Mouse (Mus musculus): ENCODE data around the gene Klhl20. TPM values are rescaled to one million over a fixed set of nuclear protein-coding genes. Genes with fewer than 3 reads are reported as not detected.

Gene Klhl20
- total RNA-seq, 2 experiments from 2014 or later = 7.5 to 7.8 TPM

DNA sequence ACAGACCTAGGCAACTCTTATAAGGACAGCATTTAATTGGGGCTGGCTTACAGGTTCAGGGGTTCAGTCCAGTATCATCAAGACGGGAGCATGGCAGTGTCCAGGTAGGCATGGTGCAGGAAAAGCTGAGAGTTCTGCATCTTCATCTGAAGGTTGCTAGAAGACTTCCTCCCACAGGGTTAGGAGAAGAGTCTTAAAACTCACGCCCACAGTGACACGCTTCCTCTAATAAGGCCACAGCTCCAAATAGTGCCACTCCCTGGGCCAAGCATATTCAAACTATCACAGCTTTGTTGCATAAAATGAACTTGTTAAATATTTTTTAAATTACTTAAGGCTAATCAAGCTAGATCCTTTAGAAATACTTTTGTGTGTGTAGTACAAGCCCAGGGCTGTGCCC lies 54.1 kb downstream of the Klhl20 start:
- no peak for DNase-seq
- intact Hi-C loops (cut with DNase I) = no loop called here

DNA sequence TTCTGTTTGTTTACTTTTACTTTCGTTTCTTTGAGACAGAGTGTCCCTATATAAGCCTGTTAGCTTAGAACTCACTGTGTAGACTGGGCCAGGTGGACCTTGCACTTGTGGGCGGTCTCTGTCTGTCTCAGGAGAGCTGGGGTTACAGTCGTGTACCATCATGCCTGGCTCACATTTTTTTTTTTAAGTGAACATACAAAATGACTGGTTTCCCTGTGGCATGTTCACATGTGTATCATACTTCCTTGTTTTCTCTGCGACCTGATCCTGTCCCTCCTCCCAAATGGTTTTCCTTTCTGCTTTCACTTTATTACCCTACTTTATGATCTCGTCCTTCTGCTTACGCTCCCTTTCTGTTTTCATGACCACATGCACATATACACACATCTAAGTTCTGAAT lies 55.1 kb downstream of the Klhl20 start:
- intact Hi-C loops (cut with DNase I) = no loop called here
- no peak for DNase-seq

DNA sequence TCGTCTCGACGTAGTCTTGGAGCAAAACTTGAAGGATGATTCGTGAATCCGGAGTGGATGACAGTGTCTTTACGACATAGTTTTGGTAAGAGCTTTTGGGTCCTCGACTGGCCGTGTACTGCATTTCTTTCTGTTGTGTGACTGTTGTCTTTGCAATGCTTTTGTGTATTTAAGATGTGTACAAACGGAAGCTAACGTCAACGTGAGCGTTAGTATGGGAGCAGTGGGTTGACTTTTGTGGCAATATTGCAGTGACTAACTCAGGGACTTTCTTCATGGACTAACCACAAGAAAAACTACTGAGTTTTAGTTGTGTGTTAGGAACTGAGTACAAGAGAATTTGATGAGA lies 60.1 kb downstream of the Klhl20 start:
- intact Hi-C loops (cut with DNase I) = no loop called here

DNA sequence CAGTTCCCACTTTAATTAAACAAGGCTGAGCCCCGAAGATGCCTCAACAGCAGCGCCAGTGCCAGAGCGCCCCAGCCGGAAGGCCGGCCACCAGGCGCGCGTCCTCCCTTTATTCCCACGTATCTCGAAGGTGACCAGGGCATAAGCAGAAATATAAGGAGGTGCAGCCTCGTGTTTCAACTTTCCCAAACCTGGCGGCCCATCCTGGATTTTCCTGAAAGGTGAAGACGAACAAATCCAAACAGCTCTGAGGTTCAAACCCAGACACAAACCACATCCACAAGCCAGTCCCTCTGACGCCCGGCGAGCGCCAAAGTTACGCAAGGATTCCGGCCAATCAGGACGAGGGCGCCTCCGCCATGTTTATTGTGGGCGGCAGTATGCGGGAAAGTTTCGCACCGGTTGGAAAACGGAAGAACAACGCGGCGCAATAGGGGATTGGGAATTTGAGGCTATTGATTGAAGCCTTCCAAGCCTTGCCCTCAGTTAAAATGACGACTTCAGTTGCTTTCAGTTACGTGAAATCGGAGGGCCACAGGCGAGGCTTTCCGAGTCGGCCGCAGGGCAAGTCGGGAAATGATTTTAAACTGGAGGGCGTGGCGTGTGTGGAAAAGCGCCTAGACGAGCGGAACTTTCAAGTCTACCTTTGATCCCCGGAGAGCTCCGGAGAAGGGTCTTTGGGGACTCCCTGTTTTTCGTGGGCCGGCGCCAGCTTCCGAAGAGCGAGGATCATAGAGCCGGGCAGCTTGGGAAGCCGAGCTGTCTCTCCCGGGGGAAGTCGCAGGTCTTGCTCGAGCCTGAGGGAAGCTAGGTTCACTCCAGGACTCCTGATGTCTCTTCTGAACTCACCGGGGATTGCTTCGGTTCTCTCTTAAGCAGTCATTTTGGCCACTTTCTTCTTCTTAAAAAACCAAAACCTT lies 60.7 kb downstream of the Klhl20 start, which contains the start of the genes Dars2 and Cenpl:
Dars2 (minus strand) TSS at position 307 of the 920 bp plus-strand sequence.
Cenpl (plus strand) TSS at position 362 of the 920 bp plus-strand sequence.
- intact Hi-C loops (cut with DNase I) = no loop called here
- peak; percentile 93 for DNase-seq

More for the DNA sequence above, 60.1 kb downstream of the Klhl20 start:
- no peak for DNase-seq

DNA sequence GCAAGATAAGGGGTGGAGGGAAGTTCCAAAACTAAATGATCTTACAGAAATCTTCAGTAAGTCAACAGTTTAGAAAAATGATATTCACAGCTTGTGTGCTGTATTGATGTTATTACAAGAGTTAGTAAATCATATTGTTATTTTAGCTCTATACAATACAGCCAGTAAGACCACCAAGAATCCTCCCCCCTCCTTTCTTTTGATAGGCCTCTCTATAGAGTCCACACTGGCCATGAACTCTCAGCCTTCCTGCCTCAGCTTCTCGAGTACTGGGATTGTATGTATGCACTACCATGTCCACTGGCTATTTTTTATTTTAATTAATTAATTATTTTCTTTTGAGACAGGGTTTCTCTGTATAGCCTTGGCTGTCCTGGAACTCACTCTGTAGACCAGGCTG lies 68.0 kb downstream of the Klhl20 start:
- intact Hi-C loops (cut with DNase I) = no loop called here
- no peak for DNase-seq

DNA sequence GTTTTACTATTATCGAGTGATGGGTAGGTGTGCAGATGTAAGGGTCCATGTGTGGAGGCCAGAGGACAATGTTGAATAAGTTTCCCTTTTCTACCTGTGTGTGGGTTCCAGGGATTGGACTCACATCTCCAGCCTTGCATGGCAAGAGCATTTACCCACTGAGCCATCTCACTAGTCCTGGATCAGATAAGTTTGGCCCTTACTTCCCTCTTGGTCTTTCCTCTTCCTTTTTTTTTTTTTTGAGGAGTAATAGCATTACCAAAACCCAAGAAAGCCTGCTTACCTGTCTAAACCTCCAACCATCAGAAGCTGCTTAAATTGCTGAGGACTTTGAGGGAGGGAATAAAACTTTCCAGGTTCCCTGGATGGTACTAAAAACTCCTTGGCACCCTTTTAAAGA lies 74.1 kb downstream of the Klhl20 start:
- intact Hi-C loops (cut with DNase I) = no loop called here

GRCm38 (mm10) chr1:161046972-161047371 lies 84.3 kb downstream of the Klhl20 start:
- DNase-seq = no peak
- intact Hi-C loops (cut with DNase I) = no loop called here

More for the DNA sequence above, 74.1 kb downstream of the Klhl20 start:
- no peak for DNase-seq

- intact Hi-C loops (cut with DNase I) = no loop called here
- DNase-seq = no peak
These were observed 89.9 kb downstream of the Klhl20 start for GRCm38 (mm10) chr1:161041261-161042020.

- DNase-seq = no peak
- intact Hi-C loops (cut with DNase I) = no loop called here
These were observed 90.5 kb downstream of the Klhl20 start for GRCm38 (mm10) chr1:161040855-161041254.

- no peak for DNase-seq
- intact Hi-C loops (cut with DNase I) = no loop called here
These were observed 90.9 kb downstream of the Klhl20 start for GRCm38 (mm10) chr1:161040426-161040770.

GRCm38 (mm10) chr1:161039741-161040425 lies 91.4 kb downstream of the Klhl20 start:
- no peak for DNase-seq
- intact Hi-C loops (cut with DNase I) = no loop called here

- intact Hi-C loops (cut with DNase I) = no loop called here
- no peak for DNase-seq
These were observed 92.2 kb downstream of the Klhl20 start for GRCm38 (mm10) chr1:161038968-161039721.

Other genes with a start within 250 kb of the Klhl20 start
- 10 to 100 TPM; 25.1 to 28.3 TPM for gene Rc3h1, start 225.1 kb downstream of the Klhl20 start, total RNA-seq (2021)
- gene Serpinc1, start 152.9 kb downstream of the Klhl20 start, total RNA-seq (2021) = under 1 TPM; 0.15 to 0.18 TPM
- 1 to 10 TPM; 5.3 to 7.1 TPM for gene Zbtb37, start 96.7 kb downstream of the Klhl20 start, total RNA-seq (2021)
- gene Dars2, start 60.9 kb downstream of the Klhl20 start, total RNA-seq (2021) = 10 to 100 TPM; 11.4 to 11.7 TPM
- gene Cenpl, start 60.8 kb downstream of the Klhl20 start, total RNA-seq (2021) = under 1 TPM; 0.52 to 0.64 TPM
- not detected for gene Ankrd45, start 11.2 kb upstream of the Klhl20 start, total RNA-seq (2021)
- not detected for gene Tex50, start 27.8 kb upstream of the Klhl20 start, total RNA-seq (2021)
- gene Prdx6, start 119.7 kb upstream of the Klhl20 start, total RNA-seq (2021) = 100 to 1,000 TPM; 104 to 117 TPM

Measured in gastrocnemius, postnatal 36 days (tissue).